Comparison of ENCODE assay signal across 9 mouse cellular contexts in the genomic region with DNA sequence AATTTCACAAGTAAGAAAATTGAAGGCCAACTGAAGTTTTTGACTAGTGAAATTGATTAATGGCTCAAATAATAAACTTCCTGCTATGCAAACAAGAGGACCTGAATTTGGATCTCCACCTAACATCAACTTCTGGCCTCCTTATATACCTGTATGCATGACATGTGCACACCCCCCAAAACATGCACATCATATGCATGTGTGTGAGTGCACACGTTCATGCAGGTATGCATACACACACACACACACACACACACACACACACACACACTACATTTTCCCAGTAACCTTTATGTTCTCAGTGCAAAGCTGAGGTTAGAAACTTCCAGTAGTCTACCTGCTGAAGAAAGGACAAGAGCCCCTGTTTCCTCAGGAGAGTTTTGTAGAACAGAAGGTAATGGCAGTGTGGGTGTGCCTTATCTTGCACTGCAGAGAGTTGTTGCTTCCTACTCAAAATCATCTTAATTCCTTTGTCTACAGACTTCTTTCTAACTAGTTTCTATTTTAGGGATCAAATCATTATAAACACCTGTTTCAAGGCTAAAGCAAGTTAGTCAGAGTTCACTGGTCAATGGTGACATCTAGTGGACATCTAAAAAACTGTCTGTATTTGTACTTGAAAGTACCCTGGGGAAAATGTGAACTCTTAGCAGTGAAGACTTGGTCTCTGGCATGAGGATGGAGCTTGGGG.
A peak's percentile ranks its signal among the peaks of the same experiment; 100 is the strongest.
DNase-seq lines count a peak whose midpoint lies in the region; ATAC-seq lines count a peak whose summit lies in the region.
"Had no signal": no experiment of that assay in that cellular context is flagged by ENCODE, and none has a peak within 500 bp of the region (broad histone marks: within the 10 kb centered on the region; RNA-seq: fewer than 3 reads in every experiment).

No protein-coding gene starts in this region.

- H3K9ac ChIP-seq in embryonic facial prominence, embryonic 11.5 days (replicated peaks; ENCODE audit: low read length), result no peak overlapping the region
- no peak overlapping the region for H3K9ac ChIP-seq in neural tube, embryonic 11.5 days (ENCODE audit: low read length)
- no peak overlapping the region for H3K9ac ChIP-seq in forebrain, embryonic 14.5 days (ENCODE audit: low read length)

- DNase-seq in embryonic facial prominence, embryonic 11.5 days (ENCODE audit: low spot score), result peak; percentile 83
- DNase-seq in embryonic facial prominence, embryonic 10.5 days (ENCODE audit: low spot score), result no peak
- peak; percentile 49 for DNase-seq in neural tube, embryonic 11.5 days (ENCODE audit: low spot score)
- no peak for DNase-seq in neural tube, embryonic 10.5 days (ENCODE audit: extremely low spot score, low spot score)
- peak; percentile 88 for DNase-seq in forebrain, embryonic 14.5 days (ENCODE audit: low spot score)
- no peak for DNase-seq in gastrocnemius, postnatal 4 days (ENCODE audit: low spot score in 2 of 2)
- no peak for DNase-seq in gastrocnemius, adult 18-20 months (ENCODE audit: low spot score)

- no peak overlapping the region for H3K4me2 ChIP-seq in embryonic facial prominence, embryonic 11.5 days (ENCODE audit: low read depth, low read length)
- H3K4me2 ChIP-seq in neural tube, embryonic 11.5 days (ENCODE audit: low read depth), result no peak overlapping the region
- no peak overlapping the region for H3K4me2 ChIP-seq in forebrain, embryonic 14.5 days (ENCODE audit: low read length)

- ATAC-seq in embryonic facial prominence, embryonic 11.5 days (replicated peaks; ENCODE audit: insufficient number of reproducible peaks, low FRiP score, low TSS enrichment, low read depth), result no peak; the same call in 1 of the 2 replicates
- 0 out of 2 replicates have a peak, but pooled peaks have one; percentile 43 for ATAC-seq in neural tube, embryonic 11.5 days (ENCODE audit: insufficient read depth, low FRiP score, low TSS enrichment)
- peak; percentile 62 for ATAC-seq in forebrain, embryonic 14.5 days
- ATAC-seq in megakaryocyte-erythroid progenitor cell, adult 5-6 weeks (replicated peaks; ENCODE audit: low FRiP score, low TSS enrichment, poor library complexity, severe bottlenecking), result peak; percentile 75

- H3K27me3 ChIP-seq in embryonic facial prominence, embryonic 11.5 days (ENCODE audit: control insufficient read depth, insufficient read depth, low read length), result no peaks in the 10 kb centered on the region
- no peaks in the 10 kb centered on the region for H3K27me3 ChIP-seq in embryonic facial prominence, embryonic 10.5 days (replicated peaks; ENCODE audit: low read depth, poor library complexity, severe bottlenecking)
- no peaks in the 10 kb centered on the region for H3K27me3 ChIP-seq in neural tube, embryonic 11.5 days (ENCODE audit: control insufficient read depth, insufficient read depth, low read length)
- no peaks in the 10 kb centered on the region for H3K27me3 ChIP-seq in forebrain, embryonic 14.5 days (replicated peaks; ENCODE audit: control insufficient read depth, insufficient read depth, low read length)

- no peaks in the 10 kb centered on the region for H3K9me3 ChIP-seq in embryonic facial prominence, embryonic 11.5 days (replicated peaks; ENCODE audit: control insufficient read depth, low read length)
- no peaks in the 10 kb centered on the region for H3K9me3 ChIP-seq in embryonic facial prominence, embryonic 10.5 days
- no peaks in the 10 kb centered on the region for H3K9me3 ChIP-seq in neural tube, embryonic 11.5 days (ENCODE audit: control insufficient read depth, low read length)
- no peaks in the 10 kb centered on the region for H3K9me3 ChIP-seq in forebrain, embryonic 14.5 days (replicated peaks; ENCODE audit: control insufficient read depth, low read length)

- H3K4me1 ChIP-seq in embryonic facial prominence, embryonic 11.5 days (ENCODE audit: control insufficient read depth, insufficient read depth, low read length), result no peaks in the 10 kb centered on the region
- H3K4me1 ChIP-seq in embryonic facial prominence, embryonic 10.5 days, result no peaks in the 10 kb centered on the region
- H3K4me1 ChIP-seq in neural tube, embryonic 11.5 days (ENCODE audit: control insufficient read depth, insufficient read depth, low read length), result no peaks in the 10 kb centered on the region
- H3K4me1 ChIP-seq in forebrain, embryonic 14.5 days (ENCODE audit: control insufficient read depth, insufficient read depth, low read length), result no peaks in the 10 kb centered on the region

- H3K36me3 ChIP-seq in embryonic facial prominence, embryonic 11.5 days (replicated peaks; ENCODE audit: control insufficient read depth, insufficient read depth, low read depth, low read length), result no peaks in the 10 kb centered on the region
- H3K36me3 ChIP-seq in embryonic facial prominence, embryonic 10.5 days (replicated peaks), result no peaks in the 10 kb centered on the region
- no peaks in the 10 kb centered on the region for H3K36me3 ChIP-seq in neural tube, embryonic 11.5 days (ENCODE audit: control insufficient read depth, insufficient read depth, low read length)
- no peaks in the 10 kb centered on the region for H3K36me3 ChIP-seq in forebrain, embryonic 14.5 days (ENCODE audit: control insufficient read depth, insufficient read depth, low read length)
- H3K36me3 ChIP-seq: G1E had no signal

- 55% methylated on average over 1 of the region's 1 CpGs for WGBS in embryonic facial prominence, embryonic 11.5 days
- 71% methylated on average over 1 of the region's 1 CpGs for WGBS in embryonic facial prominence, embryonic 10.5 days
- WGBS in neural tube, embryonic 11.5 days, result 75% methylated on average over 1 of the region's 1 CpGs
- WGBS in forebrain, embryonic 14.5 days, result 78% methylated on average over 1 of the region's 1 CpGs

- H3K27ac ChIP-seq in embryonic facial prominence, embryonic 11.5 days (replicated peaks; ENCODE audit: low read depth, low read length), result no peak overlapping the region
- no peak overlapping the region for H3K27ac ChIP-seq in embryonic facial prominence, embryonic 10.5 days (replicated peaks)
- no peak overlapping the region for H3K27ac ChIP-seq in neural tube, embryonic 11.5 days (ENCODE audit: low read depth, low read length)
- H3K27ac ChIP-seq in forebrain, embryonic 14.5 days (ENCODE audit: low read depth, low read length), result no peak overlapping the region

- no peak overlapping the region for H3K4me3 ChIP-seq in embryonic facial prominence, embryonic 11.5 days (ENCODE audit: low read depth, low read length)
- no peak overlapping the region for H3K4me3 ChIP-seq in embryonic facial prominence, embryonic 10.5 days
- no peak overlapping the region for H3K4me3 ChIP-seq in neural tube, embryonic 11.5 days (ENCODE audit: low read depth, low read length)
- H3K4me3 ChIP-seq in forebrain, embryonic 14.5 days (ENCODE audit: low read depth, low read length), result no peak overlapping the region

Comparison
In these comparisons a context has a peak if more than half of its experiments do, and no peak if none do; other contexts are left out.
1. DNase-seq: peak in embryonic facial prominence, embryonic 11.5 days (single experiment), neural tube, embryonic 11.5 days (single experiment) and forebrain, embryonic 14.5 days (single experiment); none in embryonic facial prominence, embryonic 10.5 days (single experiment), neural tube, embryonic 10.5 days (single experiment), gastrocnemius, postnatal 4 days (0 of 2) and gastrocnemius, adult 18-20 months (single experiment).